Mouse (Mus musculus) gastrocnemius, adult 8-10 months (tissue): ENCODE data around the gene Twnk. TPM values are rescaled to one million over a fixed set of nuclear protein-coding genes. Genes with fewer than 3 reads are reported as not detected.
"Not testable (repeated sequence)": the region's sequence is repeated elsewhere in the genome, so short reads cannot be mapped to it uniquely, and the experiment has no call there.

Experiments
- DNase-seq, 2 experiments: peaks; one replicate each; pipeline ENCODE4 v3.0.0; 2022; ENCODE audit warnings: low spot score in 2 of 2
- total RNA-seq, 4 experiments: library from RNA; stranded (reverse); gene quantifications; 2 replicates each; pipeline ENCODE4 v1.2.4; 2022

Twnk gene
- total RNA-seq, 4 experiments from 2014 or later = 18.9 to 39.5 (median 21.9) TPM

DNA sequence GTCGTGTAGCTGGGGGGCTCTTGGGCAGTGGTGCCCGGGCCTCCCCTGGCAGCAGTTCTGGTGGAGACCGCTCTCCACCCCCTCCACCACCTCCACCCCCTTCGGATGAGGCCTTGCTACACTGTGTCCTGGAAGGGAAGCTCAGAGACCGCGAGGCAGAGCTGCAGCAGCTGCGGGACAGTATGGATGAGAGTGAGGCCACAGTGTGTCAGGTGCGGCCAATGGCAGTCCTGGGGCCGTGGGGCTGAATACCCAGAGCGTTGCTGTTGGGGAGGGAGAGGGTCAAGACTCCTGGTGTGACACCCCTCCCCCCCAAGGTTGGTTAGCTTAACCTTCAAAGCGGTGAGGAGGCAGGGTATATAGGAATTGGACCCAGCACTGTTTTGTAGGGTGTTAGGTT, 18.5 kb downstream of the Twnk start:
- no peak for DNase-seq

DNA sequence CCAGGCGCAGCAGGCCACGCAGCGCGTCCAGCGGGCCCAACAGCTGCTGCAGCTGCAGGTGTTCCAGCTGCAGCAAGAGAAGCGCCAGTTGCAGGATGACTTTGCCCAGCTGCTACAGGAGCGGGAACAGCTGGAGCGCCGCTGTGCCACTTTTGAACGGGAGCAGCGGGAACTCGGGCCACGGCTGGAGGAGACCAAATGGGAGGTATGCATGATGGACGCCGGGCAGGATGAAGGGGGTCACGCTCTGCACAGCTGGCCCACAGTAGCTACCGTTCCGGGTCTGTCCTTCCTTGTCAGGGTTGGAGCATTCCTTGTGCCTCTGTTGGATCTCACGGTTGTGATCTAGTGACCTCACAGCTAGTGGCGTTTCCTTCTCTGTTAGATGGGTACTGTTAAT, 19.3 kb downstream of the Twnk start:
- DNase-seq = no peak

DNA sequence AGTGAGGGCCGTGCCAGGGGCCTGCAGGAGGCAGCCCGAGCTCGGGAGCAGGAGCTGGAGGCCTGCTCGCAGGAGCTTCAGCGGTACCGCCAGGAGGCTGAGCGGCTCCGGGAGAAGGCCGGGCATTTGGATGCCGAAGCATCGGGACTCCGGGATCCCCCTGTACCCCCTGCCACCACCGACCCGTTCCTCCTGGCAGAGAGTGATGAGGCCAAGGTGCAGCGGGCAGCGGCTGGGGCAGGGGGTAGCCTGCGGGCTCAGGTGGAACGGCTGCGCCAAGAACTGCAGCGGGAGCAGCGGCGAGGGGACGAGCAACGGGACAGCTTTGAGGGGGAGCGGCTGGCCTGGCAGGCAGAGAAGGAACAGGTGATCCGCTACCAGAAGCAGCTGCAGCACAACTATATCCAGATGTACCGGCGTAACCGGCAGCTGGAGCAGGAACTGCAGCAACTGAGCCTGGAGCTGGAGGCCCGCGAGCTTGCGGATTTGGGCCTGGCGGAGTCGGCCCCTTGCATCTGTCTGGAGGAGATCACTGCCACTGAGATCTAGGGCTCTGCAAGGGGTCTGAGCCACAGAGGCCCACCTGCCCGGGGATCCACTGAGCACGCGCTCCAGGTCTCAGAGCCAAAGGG, 20.6 kb downstream of the Twnk start:
- no peak for DNase-seq

DNA sequence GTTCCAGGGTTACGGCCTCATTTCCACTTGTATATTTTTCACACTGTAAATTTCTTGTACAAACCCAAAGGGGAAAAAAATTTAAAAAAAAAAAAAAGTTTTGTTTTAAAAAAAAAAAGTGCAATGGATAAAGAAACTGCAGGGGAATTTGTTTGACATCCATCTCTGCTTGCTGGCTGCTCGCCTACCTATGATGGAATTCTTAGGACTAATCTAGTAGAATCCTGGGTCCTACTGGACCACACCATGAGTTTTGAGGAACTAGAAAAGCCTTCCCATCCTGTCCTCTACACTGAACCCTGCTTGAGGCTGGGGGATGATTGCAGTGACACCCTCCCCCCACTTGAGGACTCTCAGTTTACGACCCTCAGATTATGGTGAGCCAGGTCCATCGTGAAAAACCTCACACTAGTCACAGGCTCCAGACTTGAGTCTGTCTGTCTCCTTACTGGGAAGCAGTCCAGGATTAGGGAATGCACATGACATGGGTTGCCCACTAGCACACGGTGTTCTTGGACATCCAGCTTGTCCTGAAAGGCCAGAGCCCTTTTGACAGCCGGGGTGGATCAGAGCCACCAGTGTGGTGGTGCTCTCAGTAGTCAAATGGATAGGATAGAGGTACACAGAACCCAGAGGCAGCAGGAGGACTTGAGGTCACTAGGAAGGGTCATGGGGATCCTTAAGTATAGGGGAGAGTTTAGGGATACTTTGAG, 21.7 kb downstream of the Twnk start:
- peak in 1 of 2 experiments; percentile 56 for DNase-seq

DNA sequence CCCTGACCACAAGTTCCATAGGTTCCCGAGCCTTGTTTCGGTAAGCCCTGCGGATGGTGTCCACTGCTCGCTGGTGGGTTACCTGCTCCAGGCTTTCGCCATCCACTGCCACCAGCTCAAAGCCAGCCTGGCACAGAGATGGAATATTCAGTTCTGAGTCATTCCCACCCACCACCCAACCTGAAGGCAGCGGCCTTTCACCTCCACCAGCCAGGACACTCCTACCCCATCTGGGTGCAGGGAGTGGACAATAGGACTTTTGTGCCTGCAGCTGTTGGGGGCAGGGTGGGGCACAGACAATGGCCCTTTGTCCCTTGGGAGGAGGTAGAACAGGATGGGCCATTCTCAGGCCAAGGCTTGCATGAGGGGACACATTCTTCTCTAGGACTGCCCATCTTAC, 22.4 kb downstream of the Twnk start:
- DNase-seq = no peak

DNA sequence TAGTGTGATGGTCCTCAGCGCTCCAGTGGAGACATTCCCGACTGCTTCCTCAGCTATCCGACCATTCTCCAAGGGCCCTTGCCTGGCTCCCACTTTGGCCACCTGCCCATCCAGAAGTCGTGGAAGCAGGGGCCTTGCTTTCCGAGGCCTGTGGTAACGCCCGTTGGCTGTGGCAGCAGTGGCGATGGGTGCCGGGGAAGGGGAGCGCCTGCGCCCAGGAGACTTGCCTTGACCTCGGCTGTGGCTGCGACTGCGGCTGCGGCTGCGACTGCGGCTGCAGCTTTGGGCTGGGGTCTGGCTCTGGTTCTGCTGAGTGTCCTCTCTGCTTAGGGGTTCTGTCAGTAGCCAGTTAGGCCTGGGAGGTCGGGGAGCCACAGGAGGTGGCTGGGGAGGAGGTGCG, 23.3 kb downstream of the Twnk start:
- DNase-seq = no peak

DNA sequence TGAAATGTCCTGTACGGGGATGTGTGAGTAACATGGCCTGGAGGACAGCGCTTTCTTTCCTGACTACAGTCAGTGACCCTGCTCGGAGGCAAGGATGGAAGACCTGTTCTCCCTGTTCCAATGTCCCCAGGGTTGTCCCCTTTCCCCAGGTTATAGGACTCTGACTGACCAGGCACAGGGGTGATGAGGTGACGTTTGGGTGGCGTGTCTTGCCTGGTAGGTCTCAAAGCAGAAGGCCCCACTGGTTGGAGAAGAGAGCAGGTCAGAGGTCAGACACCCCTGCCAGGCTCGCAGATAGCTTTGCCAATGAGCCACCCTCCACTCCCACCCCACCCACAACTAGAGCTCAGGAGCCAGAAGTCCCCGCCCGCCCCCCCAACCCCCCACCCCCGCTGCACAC, 24.1 kb downstream of the Twnk start:
- DNase-seq = no peak

DNA sequence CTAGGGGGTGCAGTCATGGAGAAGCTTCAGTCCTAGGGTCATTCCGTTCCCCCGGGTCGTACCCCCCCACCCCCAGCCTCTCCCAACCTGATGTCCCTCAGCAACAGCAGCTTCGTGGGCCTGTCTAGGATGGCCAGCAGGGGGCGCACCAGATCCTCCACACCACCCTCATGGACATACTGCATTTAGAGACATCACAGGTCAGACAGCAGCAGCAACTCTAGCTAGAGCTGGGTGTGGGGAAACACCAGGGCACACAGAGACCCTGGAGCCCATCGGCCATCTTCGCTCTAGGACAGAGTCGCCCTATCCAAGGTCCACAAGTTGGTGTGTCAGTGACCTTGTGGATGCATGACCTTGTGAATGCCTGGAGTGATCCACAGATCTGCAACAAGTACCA, 24.6 kb downstream of the Twnk start:
- DNase-seq = peak; percentile 51 to 62

DNA sequence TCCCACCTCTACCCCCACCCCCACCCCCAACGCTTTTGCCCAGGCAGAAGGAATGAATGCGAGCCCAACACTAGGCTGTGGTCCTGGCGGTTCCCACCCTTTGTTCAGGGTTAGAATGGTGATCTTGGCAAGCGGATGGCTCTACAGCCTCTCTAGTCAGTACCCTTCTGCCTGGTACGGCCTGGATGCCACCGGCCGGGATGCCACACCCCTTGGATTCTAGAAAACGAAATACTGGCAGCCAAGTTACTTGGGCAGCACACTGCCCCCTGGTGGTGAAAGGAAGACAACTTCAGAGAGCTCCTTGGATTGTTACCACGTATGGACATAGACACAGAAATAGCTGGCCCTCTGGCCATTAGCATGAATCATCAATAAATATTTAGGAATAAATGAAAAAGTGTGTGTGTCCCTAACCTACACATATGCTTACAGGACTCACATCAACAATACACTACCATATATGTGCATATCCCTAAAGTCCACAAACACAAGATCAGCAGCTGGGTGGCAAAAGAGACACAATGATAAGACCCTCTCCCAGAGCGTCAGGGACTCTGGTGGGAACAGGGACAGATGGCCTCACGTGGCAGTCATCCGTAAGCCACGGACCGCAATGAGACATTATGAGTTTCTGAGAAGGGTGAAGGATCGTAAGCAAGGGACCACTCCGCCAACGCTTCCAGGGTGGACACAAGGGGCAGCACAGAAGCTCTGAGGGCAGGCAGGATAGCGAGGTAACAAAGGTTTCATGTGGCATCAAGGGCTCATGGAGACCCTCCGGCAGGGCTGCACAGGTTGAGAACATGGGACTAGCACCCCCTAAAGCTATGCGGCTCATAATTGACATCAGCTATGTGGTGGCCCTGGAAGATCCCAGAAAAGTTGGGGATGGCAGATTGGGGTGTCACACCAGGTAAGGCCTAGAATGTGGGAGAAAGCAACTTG, 25.6 kb downstream of the Twnk start:
- DNase-seq = peak; percentile 66 to 73

DNA sequence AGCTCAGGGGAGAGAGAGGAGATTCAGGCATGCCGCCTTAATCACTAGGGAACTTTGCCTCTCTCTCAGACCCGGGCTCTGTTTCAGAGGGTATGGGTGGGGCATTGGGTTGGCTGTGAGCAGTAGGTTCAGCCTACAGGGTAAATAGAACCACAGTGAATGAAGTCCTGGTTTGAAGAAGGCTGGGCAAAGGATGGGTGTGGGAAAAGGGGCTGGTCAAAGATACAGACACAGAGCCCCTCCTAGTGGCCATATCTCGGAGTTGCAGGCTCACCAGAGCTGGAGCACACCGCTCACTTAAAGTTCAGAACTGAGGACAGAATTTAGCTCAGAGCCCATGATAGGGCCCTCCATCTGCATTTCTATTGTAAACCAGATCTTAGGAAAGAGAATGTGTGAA, 26.3 kb downstream of the Twnk start:
- DNase-seq = peak; percentile 72 to 74

DNA sequence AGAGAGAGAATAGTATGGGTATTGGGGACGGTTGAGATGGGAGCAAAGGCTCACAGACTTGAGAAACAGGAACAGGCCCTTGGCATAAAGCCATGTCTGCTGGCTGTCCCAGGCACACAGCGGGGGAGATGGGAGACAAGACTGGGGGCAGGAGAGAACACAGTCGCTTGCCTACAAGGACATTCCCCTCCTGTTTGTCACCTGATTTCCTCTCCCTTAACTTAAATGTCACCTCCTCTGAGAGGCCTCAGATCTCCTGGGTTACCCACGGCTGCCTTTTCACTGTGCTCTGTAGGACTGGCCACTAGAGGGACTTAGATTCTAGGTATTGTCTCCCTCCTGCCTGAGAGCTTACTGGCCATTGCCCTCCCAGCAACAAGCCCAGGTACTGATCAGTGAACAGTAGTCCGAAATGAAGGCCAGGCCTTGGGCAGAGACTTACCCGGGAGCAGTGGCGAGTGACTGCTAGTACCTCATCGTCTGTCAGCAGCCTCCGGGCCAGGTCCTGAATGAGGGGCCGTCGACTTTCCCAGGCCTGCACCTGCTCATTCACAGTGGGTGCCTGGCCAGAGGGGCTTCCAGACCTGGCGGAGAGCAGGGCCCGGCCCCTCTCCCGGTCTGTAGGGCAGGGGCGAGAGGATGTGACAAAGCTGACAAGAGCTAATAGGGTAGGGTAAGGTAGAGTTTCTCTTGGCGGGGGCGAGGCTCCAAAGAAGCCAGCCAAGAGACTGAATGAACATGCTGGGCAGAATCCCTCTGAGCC, 27.3 kb downstream of the Twnk start:
- DNase-seq = no peak

DNA sequence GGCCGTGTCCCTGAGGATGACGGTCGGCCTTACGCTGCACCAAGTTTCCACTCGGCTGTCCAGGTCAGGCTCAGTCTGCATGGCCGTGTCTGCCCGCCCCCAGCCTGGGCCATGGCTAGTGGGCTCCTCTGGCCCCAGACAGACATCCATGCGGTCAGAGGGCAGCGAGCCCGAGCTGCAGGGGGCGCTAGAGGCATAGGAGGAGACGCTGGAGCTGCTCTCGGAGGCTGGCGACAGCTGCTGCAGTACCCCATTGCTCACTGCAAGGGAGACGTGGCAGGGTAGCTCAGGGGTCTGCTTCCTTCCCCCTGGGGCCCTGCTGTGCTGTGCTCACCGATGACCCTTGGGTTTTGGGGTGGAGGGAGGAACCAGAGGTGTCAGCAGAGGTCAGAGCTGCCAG, 31.4 kb downstream of the Twnk start:
- DNase-seq = peak; percentile 67

DNA sequence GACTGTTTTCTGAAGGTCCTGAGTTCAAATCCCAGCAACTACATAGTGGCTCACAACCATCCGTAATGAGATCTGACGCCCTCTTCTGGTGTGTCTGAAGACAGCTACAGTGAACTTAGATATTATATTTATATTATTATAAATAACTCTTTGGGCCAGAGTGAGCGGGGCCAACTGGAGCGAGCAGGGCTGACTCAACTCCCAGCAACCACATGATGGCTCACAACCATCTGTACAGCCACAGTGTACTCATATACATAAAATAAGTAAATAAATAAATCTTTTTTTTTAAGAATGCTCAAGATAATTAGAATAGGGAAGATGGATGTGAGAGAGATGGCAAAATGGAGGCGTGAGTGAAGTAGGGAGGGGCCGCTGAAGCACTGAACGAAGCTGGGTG, 32.7 kb downstream of the Twnk start:
- not testable (repeated sequence) for DNase-seq

DNA sequence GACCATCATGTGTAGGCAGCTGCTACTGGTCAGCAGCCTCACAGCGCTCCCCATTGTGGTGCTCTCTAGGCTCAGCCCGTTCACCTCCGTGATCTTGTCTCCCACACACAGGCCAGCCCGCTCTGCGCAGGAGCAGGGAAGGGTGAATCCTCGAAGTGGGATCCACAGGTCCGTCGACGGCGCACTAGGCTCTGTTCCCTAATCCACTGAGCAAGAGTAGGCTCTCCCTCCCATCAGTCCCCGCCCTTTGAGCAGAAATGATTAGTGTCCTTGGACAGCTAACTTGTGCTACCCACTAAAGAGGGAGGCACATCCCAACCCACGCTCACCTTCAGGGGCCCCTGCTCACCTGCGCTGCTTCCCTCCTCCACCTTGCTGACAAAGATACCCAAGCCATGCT, 34.8 kb downstream of the Twnk start:
- DNase-seq = no peak

DNA sequence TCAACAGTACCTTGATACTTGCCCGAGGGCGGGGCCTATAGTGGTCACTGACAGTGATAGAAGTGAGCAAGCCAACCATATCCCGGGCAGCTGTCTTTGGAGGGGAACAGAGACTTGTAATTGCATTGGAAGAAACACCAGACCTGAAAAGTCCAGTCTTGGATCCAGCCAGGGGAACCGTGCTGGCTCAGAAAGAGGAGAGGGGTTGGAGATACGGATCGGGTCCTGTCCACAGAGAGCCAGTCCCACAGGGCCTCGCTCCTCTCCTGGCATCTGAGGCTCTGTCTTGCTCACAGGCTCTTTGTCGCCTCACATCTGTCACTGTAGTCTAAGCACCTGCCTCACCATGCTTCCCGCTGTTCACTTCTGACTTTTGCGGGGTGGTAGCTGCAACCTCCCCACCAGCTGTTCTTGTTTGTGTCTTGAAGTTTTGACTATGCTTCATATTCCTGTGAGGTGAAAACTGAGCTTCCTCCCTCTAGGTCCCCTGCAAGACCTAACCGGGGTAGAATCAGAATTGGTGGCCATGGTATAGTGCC, 39.0 kb downstream of the Twnk start:
- DNase-seq = no peak

DNA sequence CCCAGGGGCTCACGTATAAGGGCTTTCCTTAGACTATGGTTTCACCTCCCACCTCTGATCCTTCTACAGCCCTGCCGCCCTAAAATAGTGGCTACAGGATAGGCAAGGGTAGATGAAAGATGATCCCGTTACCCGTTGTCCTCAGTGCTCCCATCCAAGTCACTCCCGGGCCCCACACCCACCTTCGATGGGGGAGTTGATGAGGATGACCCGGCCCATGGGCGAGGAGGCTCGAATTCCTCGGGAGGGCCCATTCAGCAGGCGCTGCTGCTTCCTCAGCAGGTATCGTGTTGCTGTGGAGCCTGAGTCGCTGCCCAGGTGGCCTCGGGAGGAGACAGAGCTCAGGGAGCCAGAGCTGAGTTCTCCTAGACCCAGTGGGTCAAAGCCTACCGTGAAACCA, 39.8 kb downstream of the Twnk start:
- DNase-seq = peak; percentile 70 to 77

DNA sequence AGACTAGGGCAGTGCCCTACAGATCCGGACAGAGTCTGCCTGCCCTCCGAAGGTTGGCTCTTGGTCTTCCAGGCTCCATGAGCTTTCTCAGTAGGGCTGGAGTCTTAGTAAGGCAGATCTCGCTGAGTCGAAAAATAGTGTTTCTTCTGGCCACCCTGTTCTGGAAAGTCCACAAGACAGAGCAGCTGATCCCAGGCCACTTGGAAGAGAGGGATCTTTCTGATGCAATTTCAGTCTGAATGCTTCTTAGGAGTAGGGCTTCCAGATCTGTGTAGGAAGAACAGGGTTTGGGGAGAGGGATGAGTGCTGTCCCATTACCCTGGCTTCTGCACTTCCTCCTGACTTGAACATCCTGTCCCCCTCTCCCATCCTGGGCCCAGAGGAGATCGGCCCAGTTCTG, 40.2 kb downstream of the Twnk start, which contains the start of gene Pdzd7:
Gene Pdzd7 (minus strand): TSS at position 67 of the 400 bp plus-strand sequence.
- DNase-seq = no peak

DNA sequence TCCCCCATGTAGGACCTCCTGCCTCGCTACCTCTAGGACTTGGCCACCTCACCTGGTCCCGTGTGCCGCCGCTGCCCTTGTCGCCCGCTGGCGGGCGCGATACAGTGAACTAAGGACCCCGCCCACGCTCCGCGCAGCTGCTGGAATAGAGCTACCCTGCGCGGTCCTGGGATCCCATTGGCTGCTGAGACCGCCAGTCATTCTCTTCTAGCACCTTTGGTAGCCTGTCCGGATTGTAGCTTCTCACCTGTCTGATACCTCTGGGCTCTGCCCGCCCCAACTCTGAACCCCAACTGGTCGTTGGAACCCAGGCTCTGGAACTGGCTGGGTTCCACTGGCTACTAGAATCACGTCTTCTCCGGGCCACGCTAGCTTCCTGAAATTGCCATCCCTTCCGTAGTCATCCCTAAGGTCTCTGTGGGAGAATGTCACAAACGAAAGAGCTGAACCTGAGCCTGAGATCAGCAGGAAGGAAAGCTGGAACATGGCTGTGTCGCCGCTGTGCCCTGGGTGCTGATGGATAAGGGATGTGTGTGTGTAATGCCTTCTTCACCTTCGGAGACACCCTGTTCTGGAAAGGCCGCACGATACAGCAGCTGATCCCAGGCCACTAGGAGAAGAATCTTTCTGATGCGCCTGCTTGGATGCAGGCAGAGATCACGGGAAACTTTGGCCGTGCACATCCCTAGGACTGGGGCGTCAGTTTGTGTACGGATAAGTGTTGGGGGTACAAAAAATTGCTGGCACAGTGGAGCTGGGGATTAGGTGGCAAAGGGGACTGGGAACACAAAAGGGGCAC, 41.3 kb downstream of the Twnk start:
- DNase-seq = peak; percentile 87

DNA sequence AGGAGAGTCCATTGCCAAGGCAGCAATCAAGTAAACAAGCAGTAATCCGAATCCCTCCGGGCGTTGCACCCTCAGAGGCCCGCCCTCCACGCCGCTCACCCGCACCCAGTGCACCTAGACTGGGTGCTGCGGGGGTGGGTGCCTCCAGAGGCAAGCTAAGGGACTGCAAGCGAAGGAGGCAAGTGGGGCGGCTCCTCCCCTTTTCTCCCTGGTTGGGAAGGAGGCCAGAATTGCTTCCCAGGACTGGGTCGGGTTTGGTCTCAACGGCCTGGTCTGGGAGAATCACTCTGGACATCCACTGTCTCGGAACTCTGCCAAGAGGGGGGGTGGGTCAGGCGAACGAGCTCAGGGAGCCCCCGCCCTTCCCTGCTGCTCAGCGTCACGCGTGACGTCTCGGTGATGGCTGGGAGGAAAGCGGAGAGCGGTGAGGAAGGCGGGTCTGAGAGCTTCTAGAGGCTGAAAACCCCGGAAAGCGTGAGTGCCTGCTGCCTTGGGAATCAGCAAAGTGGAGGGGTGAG, 42.0 kb downstream of the Twnk start, which contains the start of gene Sfxn3:
Gene Sfxn3 (plus strand): TSS at position 87 of the 518 bp plus-strand sequence.
- peak; percentile 94 to 95 for DNase-seq
